Mouse (Mus musculus) liver, embryonic 14.5 days (tissue): ENCODE measurements around the gene Cbs. TPM values are rescaled to one million over a fixed set of nuclear protein-coding genes. Genes with fewer than 3 reads are reported as not detected.
A peak's percentile ranks its signal among the peaks of the same experiment; 100 is the strongest.

ENCODE experiments used
- ATAC-seq: fragments of 200-750 bp; cut with Nextera tagmentation; 2 replicates; pipeline ENCODE4 v1.8.0; 2017; ENCODE audit warnings: moderate number of reproducible peaks, mild to moderate bottlenecking, moderate library complexity; ENCODE audit not compliant: insufficient read depth
- DNase-seq, 3 experiments: peaks; one replicate each; pipeline ENCODE4 v3.0.0-alpha.2; 2012 to 2013; ENCODE audit warnings: low read depth in 3 of 3, low spot score in 3 of 3
- H3K27ac ChIP-seq: fragments of 300-500 bp; sonication (generic); 2 replicates; pipeline ENCODE4 v1.5.1; 2014; ENCODE audit warnings: moderate library complexity, mild to moderate bottlenecking, control low read depth, inconsistent platforms
- H3K27me3 ChIP-seq: fragments of 300-500 bp; sonication (generic); 2 replicates; pipeline ENCODE4 v1.6.1; 2014; ENCODE audit warnings: mild to moderate bottlenecking, low read length, moderate library complexity; ENCODE audit not compliant: control insufficient read depth, insufficient read depth
- H3K36me3 ChIP-seq: fragments of 300-500 bp; sonication (generic); replicated peaks from 2 replicates; pipeline ENCODE4 v1.6.1; 2014; ENCODE audit warnings: low read depth; ENCODE audit not compliant: control insufficient read depth, insufficient read depth
- H3K4me1 ChIP-seq, 2 experiments: fragments of 200-500 bp in 1 of 2; fragments of 300-500 bp in 1 of 2; sonication (generic) in 1 of 2; replicated peaks; 2 replicates each; pipeline ENCODE4 v1.6.1; 2012 to 2014; ENCODE audit warnings: antibody characterized with exemption in 1 of 2, inconsistent platforms in 1 of 2, low read length in 1 of 2; ENCODE audit not compliant: control insufficient read depth in 2 of 2, insufficient read depth in 2 of 2
- H3K4me2 ChIP-seq: fragments of 300-500 bp; sonication (generic); 2 replicates; pipeline ENCODE4 v1.6.1; 2014; ENCODE audit warnings: low read depth, mild to moderate bottlenecking, control low read depth, moderate library complexity
- H3K4me3 ChIP-seq, 2 experiments: fragments of 200-500 bp in 1 of 2; fragments of 300-500 bp in 1 of 2; sonication (generic) in 1 of 2; 2 replicates each; pipeline ENCODE4 v1.5.1; 2012 to 2014; ENCODE audit warnings: low read depth in 2 of 2, low read length in 2 of 2, mild to moderate bottlenecking in 2 of 2, control low read depth in 1 of 2, inconsistent platforms in 1 of 2, moderate library complexity in 1 of 2; ENCODE audit not compliant: insufficient read depth in 1 of 2
- H3K9ac ChIP-seq: fragments of 300-500 bp; sonication (generic); replicated peaks from 2 replicates; pipeline ENCODE4 v1.6.1; 2014; ENCODE audit warnings: mild to moderate bottlenecking, control low read depth, moderate library complexity
- H3K9me3 ChIP-seq: fragments of 300-500 bp; sonication (generic); 2 replicates; pipeline ENCODE4 v1.6.1; 2016; ENCODE audit warnings: low read length, mixed read lengths; ENCODE audit not compliant: control insufficient read depth
- CTCF ChIP-seq: IDR thresholded peaks from 2 replicates; pipeline ENCODE4 v1.5.1; 2016; ENCODE audit warnings: antibody characterized with exemption, low read depth, control low read depth
- EP300 ChIP-seq: IDR thresholded peaks from 2 replicates; pipeline ENCODE4 v1.6.1; 2016; ENCODE audit warnings: antibody characterized with exemption, low read depth
- WGBS: fragments of 180-500 bp; shearing (Covaris S2); extraction: QIAGEN DNeasy Blood & Tissue Kit; methylation state at CpG from one replicate; pipeline ENCODE4 v1.1.7; 2014; ENCODE audit not compliant: insufficient replicate concordance; 5-methylcytosine and 5-hydroxymethylcytosine counted together
- polyA plus RNA-seq, 2 experiments: library from polyadenylated mRNA; depleted of rRNA in 1 of 2; stranded (reverse) in 1 of 2; unstranded in 1 of 2; fragments of >200 nt; fragmentation: Nextera tagmentation in 1 of 2; extraction: Ambion mirVana in 1 of 2; gene quantifications; 2 replicates each; pipeline versions ENCODE4 v1.2.1 to v1.2.3; 2012 to 2014

The Cbs gene
- polyA plus RNA-seq, 2 experiments: 14.6 to 14.9 TPM

DNA sequence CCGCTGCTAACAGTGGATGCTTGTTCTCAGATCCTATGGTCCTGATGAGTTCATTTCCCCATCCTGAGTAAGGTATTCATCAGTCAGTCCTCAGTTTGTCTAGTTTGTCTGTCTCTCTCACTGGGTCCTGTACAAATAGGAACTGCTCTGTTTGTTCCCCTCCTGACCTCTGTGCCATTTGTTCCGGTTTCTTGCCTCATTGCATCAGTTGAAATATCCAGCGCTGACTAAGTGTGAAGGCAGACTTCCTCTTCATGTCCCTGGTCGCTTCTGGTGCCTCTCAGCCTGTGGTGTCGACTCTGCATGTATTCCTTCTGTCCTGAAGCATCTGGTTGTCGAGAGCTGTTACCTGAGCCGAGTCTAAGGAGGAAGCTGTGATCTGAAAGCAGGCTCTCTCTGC is 42.4 kb downstream of the Cbs start:
- WGBS: 42% methylated on average over 7 of the region's 7 CpGs

DNA sequence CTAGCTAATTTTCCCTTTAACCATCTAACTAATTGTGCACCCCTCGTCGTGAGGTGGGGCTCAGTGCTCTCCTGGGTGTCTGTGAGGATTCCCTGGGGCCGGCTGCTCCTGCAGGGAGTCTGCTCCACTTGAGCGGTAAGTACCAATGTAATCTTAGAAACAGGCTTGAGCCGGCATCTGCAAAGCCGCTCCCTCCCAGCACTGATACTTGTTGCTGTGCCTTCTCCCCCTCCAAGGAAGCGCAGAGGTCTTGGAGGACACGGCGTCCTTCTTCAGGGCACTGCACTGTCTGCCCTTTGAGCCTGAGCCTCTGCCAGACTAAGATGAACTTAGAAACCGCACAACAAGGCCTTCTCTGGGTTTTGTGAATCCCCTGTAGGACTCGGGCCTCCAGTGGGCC is 46.2 kb downstream of the Cbs start:
- Histone ChIP-seq H3K4me3 (no peak overlapping the region), H3K27ac (no peak overlapping the region), H3K27me3 (no peaks in the 10 kb centered on the region), H3K9ac (no peak overlapping the region), H3K9me3 (no peaks in the 10 kb centered on the region), H3K36me3 (no peaks in the 10 kb centered on the region; the same call in none of the 2 replicates), H3K4me1 (peaks cover 0 to 10% of the 10 kb centered on the region in 2 experiments; a peak in 2 of 4 replicates), H3K4me2 (no peak overlapping the region)
- 85% methylated on average over 11 of the region's 11 CpGs for WGBS
- no peak for TF ChIP-seq EP300
- TF ChIP-seq CTCF: no peak
- DNase-seq: no peak
- no peak for ATAC-seq

More for the DNA sequence above, 42.4 kb downstream of the Cbs start:
- TF ChIP-seq EP300 (no peak), CTCF (no peak)
- H3K4me2 ChIP-seq: no peak overlapping the region
- no peak for ATAC-seq
- H3K4me1 ChIP-seq: peaks cover 0 to 5% of the 10 kb centered on the region in 2 experiments; a peak in 2 of 4 replicates
- H3K9me3 ChIP-seq: no peaks in the 10 kb centered on the region
- DNase-seq: peak; percentile 20 to 37 (median 22)
- H3K4me3 ChIP-seq: no peak overlapping the region
- H3K9ac ChIP-seq: no peak overlapping the region
- H3K27me3 ChIP-seq: no peaks in the 10 kb centered on the region
- no peaks in the 10 kb centered on the region; the same call in none of the 2 replicates for H3K36me3 ChIP-seq
- H3K27ac ChIP-seq: no peak overlapping the region

- Histone ChIP-seq H3K27ac (no peak overlapping the region), H3K27me3 (no peaks in the 10 kb centered on the region), H3K4me2 (no peak overlapping the region), H3K36me3 (no peaks in the 10 kb centered on the region; the same call in 1 of the 2 replicates), H3K9ac (no peak overlapping the region), H3K9me3 (no peaks in the 10 kb centered on the region), H3K4me3 (no peak overlapping the region), H3K4me1 (peaks cover 0 to 5% of the 10 kb centered on the region in 2 experiments; a peak in 2 of 4 replicates)
- DNase-seq (no peak), ATAC-seq (no peak)
- TF ChIP-seq EP300 (no peak), CTCF (no peak)
- 84% methylated on average over 4 of the region's 4 CpGs for WGBS
These were observed 48.3 kb downstream of the Cbs start for GRCm38 (mm10) chr17:31588726-31589125.

DNA sequence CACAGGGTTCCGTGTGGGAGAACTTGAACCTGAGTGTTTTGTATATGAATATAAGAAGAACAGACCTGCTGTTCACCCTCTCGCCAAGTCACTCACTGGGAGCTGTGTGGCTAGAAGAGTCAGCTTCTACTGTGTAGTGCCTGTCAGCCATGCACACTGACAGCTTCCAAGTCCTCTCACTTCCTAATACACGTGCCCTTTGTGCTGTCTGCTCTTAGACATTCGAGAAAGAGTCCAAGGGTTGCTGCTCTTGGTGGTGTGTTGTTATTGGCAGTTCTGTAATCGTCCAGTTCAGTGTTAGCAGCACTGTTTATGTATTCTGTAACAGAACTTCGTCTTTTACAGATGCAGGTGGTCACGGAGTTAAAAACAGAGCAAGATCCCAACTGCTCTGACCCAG is 48.9 kb downstream of the Cbs start:
- no peak for TF ChIP-seq EP300
- TF ChIP-seq CTCF: no peak
- no peak overlapping the region for H3K4me3 ChIP-seq
- no peaks in the 10 kb centered on the region for H3K27me3 ChIP-seq
- 64% methylated on average over 7 of the region's 7 CpGs for WGBS
- H3K27ac ChIP-seq: no peak overlapping the region
- DNase-seq: no peak
- H3K9me3 ChIP-seq: no peaks in the 10 kb centered on the region
- no peaks in the 10 kb centered on the region; the same call in 1 of the 2 replicates for H3K36me3 ChIP-seq
- H3K9ac ChIP-seq: no peak overlapping the region
- peaks cover 0 to 5% of the 10 kb centered on the region in 2 experiments; a peak in 2 of 4 replicates for H3K4me1 ChIP-seq
- H3K4me2 ChIP-seq: no peak overlapping the region
- no peak for ATAC-seq

- no peak for DNase-seq
- H3K9me3 ChIP-seq: no peaks in the 10 kb centered on the region
- H3K36me3 ChIP-seq: no peaks in the 10 kb centered on the region
- ATAC-seq: no peak
- H3K4me3 ChIP-seq: no peak overlapping the region
- H3K27ac ChIP-seq: no peak overlapping the region
- 82% methylated on average over 6 of the region's 6 CpGs for WGBS
- TF ChIP-seq EP300 (no peak), CTCF (no peak)
- no peaks in the 10 kb centered on the region for H3K27me3 ChIP-seq
- no peak overlapping the region for H3K9ac ChIP-seq
- peaks cover 0 to 5% of the 10 kb centered on the region in 2 experiments; a peak in 2 of 4 replicates for H3K4me1 ChIP-seq
- no peak overlapping the region for H3K4me2 ChIP-seq
These were observed 53.3 kb downstream of the Cbs start for GRCm38 (mm10) chr17:31583781-31584180.
